Mouse (Mus musculus) lung, embryonic 14.5 days (tissue): ENCODE measurements at regions not wholly inside any gene's neighbourhood (a gene's known extent, or its start where the extent isn't known, plus 50 kb on each side); places are given as distances from the start of the nearest gene placed in this dataset.
A peak's percentile ranks its signal among the peaks of the same experiment; 100 is the strongest.

Source experiments
- ATAC-seq: fragments of 200-750 bp; cut with Nextera tagmentation; 2 replicates; pipeline ENCODE4 v1.8.0; 2017; ENCODE audit warnings: mild to moderate bottlenecking, moderate TSS enrichment, moderate library complexity; ENCODE audit not compliant: insufficient read depth
- DNase-seq: peaks from one replicate; pipeline ENCODE4 v3.0.0-alpha.2; 2015
- H3K27ac ChIP-seq: fragments of 300-500 bp; sonication (generic); 2 replicates; pipeline ENCODE4 v1.5.1; 2014; ENCODE audit warnings: low read depth, mild to moderate bottlenecking, moderate library complexity
- H3K27me3 ChIP-seq: fragments of 300-500 bp; sonication (generic); 2 replicates; pipeline ENCODE4 v1.6.1; 2014; ENCODE audit warnings: low read length, control low read depth; ENCODE audit not compliant: insufficient read depth
- H3K36me3 ChIP-seq: fragments of 300-500 bp; sonication (generic); 2 replicates; pipeline ENCODE4 v1.6.1; 2014; ENCODE audit warnings: control low read depth; ENCODE audit not compliant: insufficient read depth
- H3K4me1 ChIP-seq: fragments of 300-500 bp; sonication (generic); 2 replicates; pipeline ENCODE4 v1.6.1; 2014; ENCODE audit warnings: antibody characterized with exemption, control low read depth; ENCODE audit not compliant: insufficient read depth
- H3K4me2 ChIP-seq: fragments of 300-500 bp; sonication (generic); 2 replicates; pipeline ENCODE4 v1.6.1; 2014; ENCODE audit warnings: mild to moderate bottlenecking
- H3K4me3 ChIP-seq: fragments of 300-500 bp; sonication (generic); 2 replicates; pipeline ENCODE4 v1.5.1; 2014; ENCODE audit warnings: low read depth, low read length
- H3K9ac ChIP-seq: fragments of 300-500 bp; sonication (generic); 2 replicates; pipeline ENCODE4 v1.6.1; 2014
- H3K9me3 ChIP-seq: fragments of 300-500 bp; sonication (generic); 2 replicates; pipeline ENCODE4 v1.6.1; 2016; ENCODE audit warnings: low read depth, low read length, control low read depth
- CTCF ChIP-seq: IDR thresholded peaks from 2 replicates; pipeline ENCODE4 v1.5.1; 2016; ENCODE audit warnings: antibody characterized with exemption, low read depth
- WGBS: fragments of 180-500 bp; shearing (Covaris S2); extraction: QIAGEN DNeasy Blood & Tissue Kit; methylation state at CpG from one replicate; pipeline ENCODE4 v1.1.7; 2014; 5-methylcytosine and 5-hydroxymethylcytosine counted together

DNA sequence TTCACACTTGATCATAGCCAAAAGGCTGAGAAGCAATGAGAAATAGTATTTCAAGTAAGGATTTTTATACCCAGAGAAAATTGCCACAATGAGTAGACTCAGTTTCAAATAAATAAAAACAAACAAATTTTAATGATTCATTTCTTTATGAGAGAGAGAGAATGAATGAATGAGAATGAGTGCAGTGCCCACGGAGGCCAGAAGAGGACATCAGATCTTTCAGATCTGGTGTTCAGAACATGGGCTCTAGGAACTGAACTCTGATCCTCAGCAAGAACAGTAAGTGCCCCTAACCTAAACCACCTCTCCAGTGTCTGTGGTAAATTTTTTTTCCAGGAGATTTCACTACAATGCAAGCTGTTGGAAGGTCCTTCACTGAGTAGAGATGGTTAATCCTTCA lies 185.5 kb upstream of the Runx1 start:
- ATAC-seq (no peak), DNase-seq (no peak)
- Histone ChIP-seq H3K4me3 (no peak overlapping the region), H3K36me3 (no peaks in the 10 kb centered on the region), H3K4me2 (no peak overlapping the region), H3K9ac (no peak overlapping the region), H3K9me3 (no peaks in the 10 kb centered on the region), H3K27me3 (no peaks in the 10 kb centered on the region), H3K4me1 (peaks cover 2% of the 10 kb centered on the region; the same call in 1 of the 2 replicates), H3K27ac (no peak overlapping the region)
- no peak for TF ChIP-seq CTCF
- 93% methylated on average over 1 of the region's 1 CpGs for WGBS

DNA sequence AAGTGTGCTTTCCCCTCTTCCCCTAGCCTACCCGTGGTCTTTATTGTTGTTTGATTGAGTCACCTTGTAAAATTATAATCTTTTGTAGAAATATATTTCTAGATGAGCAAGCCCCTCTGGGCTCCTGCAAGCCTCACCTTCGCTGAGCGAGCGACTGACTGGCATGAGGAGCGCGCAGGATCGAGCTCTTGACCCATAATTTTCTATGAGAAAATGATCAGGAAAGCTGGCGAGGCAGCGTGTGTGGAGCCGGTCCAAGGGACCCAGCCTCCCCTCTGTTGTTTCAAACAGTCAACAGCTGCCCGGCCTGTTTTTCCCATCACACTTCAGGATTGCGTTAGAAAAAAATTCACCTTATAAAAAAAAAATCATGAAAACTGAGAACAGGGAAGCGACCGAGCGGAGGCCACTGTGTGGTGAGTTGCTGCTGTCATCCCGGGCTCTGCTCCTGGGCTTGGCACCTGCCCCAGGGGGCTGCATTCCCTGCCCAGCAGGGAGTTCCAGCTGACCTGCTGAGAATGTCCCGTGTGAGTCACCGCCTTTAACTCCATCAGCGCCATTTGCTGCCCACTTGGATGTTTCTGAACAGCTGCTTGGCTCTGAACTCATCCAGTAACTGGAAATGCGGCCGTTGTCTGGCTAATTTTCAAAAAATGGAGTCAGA lies 180.5 kb upstream of the Runx1 start:
- Histone ChIP-seq H3K27ac (no peak overlapping the region), H3K9ac (no peak overlapping the region), H3K4me2 (peak overlapping the region; percentile 50), H3K4me1 (no peaks in the 10 kb centered on the region; the same call in 1 of the 2 replicates), H3K4me3 (no peak overlapping the region; the same call in 1 of the 2 replicates), H3K27me3 (no peaks in the 10 kb centered on the region), H3K36me3 (no peaks in the 10 kb centered on the region), H3K9me3 (no peaks in the 10 kb centered on the region)
- no peak for TF ChIP-seq CTCF
- DNase-seq (peak; percentile 60), ATAC-seq (peak; percentile 60; the same call in 1 of the 2 replicates)
- WGBS, result 8% methylated on average over 21 of the region's 21 CpGs

DNA sequence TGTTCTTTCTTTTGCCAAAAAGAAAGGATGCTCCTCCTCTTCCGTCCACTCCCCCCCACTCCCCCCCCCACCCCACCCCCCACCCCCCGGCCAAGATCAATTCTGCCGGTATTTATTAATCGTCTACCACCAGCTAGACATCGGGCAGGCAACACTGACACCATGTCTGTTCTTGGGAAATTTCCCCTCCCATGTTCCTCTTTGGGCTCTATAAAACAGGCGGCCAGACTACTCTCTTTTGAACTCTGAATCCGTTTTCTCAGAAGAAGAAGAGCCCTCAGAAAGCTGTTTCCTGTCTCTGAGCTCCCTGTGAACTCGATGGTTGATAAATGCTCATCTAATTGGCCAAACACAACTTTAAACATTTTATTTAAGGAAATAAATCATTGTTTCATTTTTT lies 179.5 kb upstream of the Runx1 start:
- no peaks in the 10 kb centered on the region; the same call in 1 of the 2 replicates for H3K4me1 ChIP-seq
- DNase-seq (peak; percentile 39), ATAC-seq (no peak)
- H3K27me3 ChIP-seq, result no peaks in the 10 kb centered on the region
- no peak overlapping the region for H3K27ac ChIP-seq
- no peaks in the 10 kb centered on the region for H3K36me3 ChIP-seq
- no peak overlapping the region for H3K4me3 ChIP-seq
- no peak overlapping the region for H3K9ac ChIP-seq
- no peak overlapping the region for H3K4me2 ChIP-seq
- TF ChIP-seq CTCF, result no peak
- H3K9me3 ChIP-seq, result no peaks in the 10 kb centered on the region
- 10% methylated on average over 8 of the region's 8 CpGs for WGBS

DNA sequence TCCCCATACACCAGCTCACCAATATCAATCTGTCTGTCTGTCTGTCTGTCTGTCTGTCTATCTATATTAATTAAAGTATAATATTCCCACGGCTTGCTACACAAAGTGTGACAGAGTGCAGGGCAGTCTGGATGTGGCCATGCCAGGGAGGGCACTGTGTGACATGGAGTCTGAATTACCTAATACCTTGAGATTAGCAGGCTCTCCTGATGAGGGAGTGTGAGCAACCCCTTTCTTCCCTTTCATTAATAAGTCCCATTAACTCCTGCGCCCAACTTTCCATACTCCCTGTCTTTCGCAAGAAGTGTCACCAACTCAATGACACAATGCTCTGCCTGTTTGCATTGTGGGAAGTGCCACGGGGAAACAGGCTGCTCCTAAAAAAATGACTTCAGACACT lies 177.9 kb upstream of the Runx1 start:
- no peak overlapping the region for H3K4me2 ChIP-seq
- no peak for TF ChIP-seq CTCF
- H3K9me3 ChIP-seq, result no peaks in the 10 kb centered on the region
- H3K4me1 ChIP-seq, result no peaks in the 10 kb centered on the region; the same call in 1 of the 2 replicates
- no peak overlapping the region for H3K9ac ChIP-seq
- H3K27ac ChIP-seq, result no peak overlapping the region
- no peaks in the 10 kb centered on the region for H3K27me3 ChIP-seq
- no peak for ATAC-seq
- DNase-seq, result no peak
- no peak overlapping the region for H3K4me3 ChIP-seq
- 74% methylated on average over 4 of the region's 4 CpGs for WGBS
- H3K36me3 ChIP-seq, result no peaks in the 10 kb centered on the region

DNA sequence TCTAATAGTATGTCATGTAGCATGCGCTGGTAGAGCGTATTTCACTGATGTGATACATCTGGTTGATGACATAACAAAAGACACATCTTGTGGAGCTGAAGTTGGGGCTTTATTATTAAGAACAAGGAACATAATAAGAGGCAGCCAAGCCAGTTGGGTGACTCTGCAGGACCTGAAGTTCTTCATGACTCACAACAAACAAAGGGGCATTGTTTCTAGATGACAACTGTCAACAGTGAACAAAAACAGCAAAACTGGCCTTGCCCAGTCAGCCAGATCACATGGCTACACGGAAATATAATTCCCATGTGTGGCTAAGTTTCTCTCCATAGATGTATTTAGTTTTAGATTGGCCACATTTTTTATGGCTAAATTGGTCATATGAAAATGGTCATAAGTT lies 172.7 kb upstream of the Runx1 start:
- H3K4me3 ChIP-seq, result no peak overlapping the region
- H3K27ac ChIP-seq, result no peak overlapping the region
- H3K27me3 ChIP-seq, result 0 out of 2 replicates have a peak, but pooled peaks cover 3% of the 10 kb centered on the region
- DNase-seq, result no peak
- TF ChIP-seq CTCF, result no peak
- H3K4me1 ChIP-seq, result no peaks in the 10 kb centered on the region
- H3K4me2 ChIP-seq, result no peak overlapping the region
- no peaks in the 10 kb centered on the region for H3K9me3 ChIP-seq
- no peak overlapping the region for H3K9ac ChIP-seq
- WGBS, result 88% methylated on average over 3 of the region's 3 CpGs
- ATAC-seq, result no peak
- H3K36me3 ChIP-seq, result no peaks in the 10 kb centered on the region

DNA sequence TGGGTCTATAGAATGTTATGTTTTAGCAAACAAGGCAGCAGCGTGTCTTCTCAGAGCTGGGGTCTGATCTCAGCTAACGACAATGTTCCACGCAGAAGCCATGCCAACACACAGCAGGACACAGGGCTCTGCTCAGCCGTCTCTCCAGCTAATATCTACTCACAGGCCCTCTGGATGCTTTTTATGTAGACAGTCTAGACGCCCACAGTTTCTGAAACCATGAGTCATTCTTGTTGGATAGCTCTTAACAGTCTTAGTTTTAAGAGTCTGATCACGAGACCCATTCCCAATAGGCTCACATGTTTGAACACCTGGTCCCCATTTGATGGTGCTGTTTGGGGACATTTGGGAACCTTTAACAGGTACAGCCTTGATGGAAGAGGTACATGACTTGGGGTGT lies 171.7 kb upstream of the Runx1 start:
- Histone ChIP-seq H3K4me1 (no peaks in the 10 kb centered on the region), H3K4me2 (no peak overlapping the region), H3K36me3 (no peaks in the 10 kb centered on the region), H3K9ac (no peak overlapping the region), H3K27me3 (0 out of 2 replicates have a peak, but pooled peaks cover 3% of the 10 kb centered on the region), H3K4me3 (no peak overlapping the region), H3K9me3 (no peaks in the 10 kb centered on the region), H3K27ac (no peak overlapping the region)
- ATAC-seq (no peak), DNase-seq (no peak)
- no peak for TF ChIP-seq CTCF
- WGBS, result 59% methylated on average over 6 of the region's 6 CpGs

DNA sequence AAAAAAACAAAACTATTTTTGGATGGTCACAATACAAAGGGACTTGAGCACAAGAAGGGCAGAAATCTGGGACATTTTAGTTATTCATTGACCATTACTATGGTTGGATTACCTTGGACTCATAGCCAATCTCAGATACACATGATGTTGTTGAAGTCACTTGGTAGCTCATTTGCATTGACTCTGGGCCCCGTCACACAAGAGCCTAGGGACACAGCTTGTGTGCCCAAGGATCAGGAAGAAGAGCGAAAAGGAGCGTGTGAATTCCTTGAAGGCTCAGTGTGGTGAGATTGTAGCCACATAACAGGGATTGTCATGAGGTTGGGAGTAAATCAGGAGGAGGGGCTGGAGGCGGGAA lies 170.0 kb upstream of the Runx1 start:
- H3K36me3 ChIP-seq, result no peaks in the 10 kb centered on the region
- no peaks in the 10 kb centered on the region for H3K9me3 ChIP-seq
- ATAC-seq, result no peak
- H3K9ac ChIP-seq, result no peak overlapping the region
- no peaks in the 10 kb centered on the region for H3K4me1 ChIP-seq
- no peak for DNase-seq
- H3K4me2 ChIP-seq, result no peak overlapping the region
- H3K4me3 ChIP-seq, result no peak overlapping the region
- no peak for TF ChIP-seq CTCF
- H3K27ac ChIP-seq, result no peak overlapping the region
- 67% methylated on average over 4 of the region's 4 CpGs for WGBS
- H3K27me3 ChIP-seq, result 0 out of 2 replicates have a peak, but pooled peaks cover 3% of the 10 kb centered on the region
